Mouse (Mus musculus) Patski (cell line): ENCODE results near the gene Gzmc. TPM values are rescaled to one million over a fixed set of nuclear protein-coding genes. Genes with fewer than 3 reads are reported as not detected.

Experiments
- ATAC-seq: fragments of 100-300 bp; one replicate; pipeline ENCODE4 v1.8.0; 2021
- CTCF ChIA-PET: fragments of 350-600 bp; sonication (Branson Sonifier 250); formaldehyde crosslinking; loops from one replicate; lab custom pipeline; 2022; ENCODE audit warnings: inconsistent platforms; lab: Charles Lee
- POLR2A ChIA-PET: fragments of 350-600 bp; sonication (Branson Sonifier 250); formaldehyde crosslinking; loops from one replicate; lab custom pipeline; 2022; ENCODE audit warnings: antibody characterized with exemption, inconsistent platforms; lab: Charles Lee
- DNase-seq: peaks from one replicate; pipeline ENCODE4 v3.0.0-alpha.2; 2011; ENCODE audit warnings: low read depth, low spot score
- H3K27me3 ChIP-seq: fragments of 371-371 bp; one replicate; pipeline ENCODE4 v1.5.1; 2021
- CTCF ChIP-seq: fragments of 100-300 bp; IDR thresholded peaks from one replicate; pipeline ENCODE4 v1.5.1; 2021
- in situ Hi-C: fragments of 300-500 bp; cut with MboI; formaldehyde crosslinking; loops from 3 replicates; pipeline ENCODE4 v1.11.1; 2018; ENCODE audit warnings: low pct_unique_long_range_greater_than_20kb, mixed read lengths
- polyA plus RNA-seq: library from polyadenylated mRNA; unstranded; gene quantifications from one replicate; pipeline ENCODE4 v1.2.3, GENCODE M21; 2021

The Gzmc gene
- polyA plus RNA-seq, 1 experiment from 2014 or later = not detected

- CTCF ChIA-PET = interaction anchor here (0.8 to 1.9 kb wide), 2 partner anchors 18 to 264 kb away, joined by 3 to 8 read pairs; no protein-coding TSS in a partner anchor
- DNase-seq (no peak), ATAC-seq (no peak)
- no peaks in the 10 kb centered on the region for H3K27me3 ChIP-seq
- peak; percentile 88 for TF ChIP-seq CTCF
- in situ Hi-C loops = loop anchor here (10.0 kb wide), 1 partner anchor 101 kb away; no protein-coding TSS in a partner anchor
- POLR2A ChIA-PET = no interaction called here
These were observed 30.5 kb downstream of the Gzmc start for GRCm38 (mm10) chr14:56203975-56204374.

- ATAC-seq (no peak), DNase-seq (no peak)
- POLR2A ChIA-PET = no interaction called here
- TF ChIP-seq CTCF = peak; percentile 21
- in situ Hi-C loops = no loop called here
- CTCF ChIA-PET = interaction anchor here (1.3 to 2.7 kb wide), 2 partner anchors 9 to 18 kb away, joined by 5 to 8 read pairs; no protein-coding TSS in a partner anchor
- H3K27me3 ChIP-seq = peaks cover 3% of the 10 kb centered on the region
These were observed 47.5 kb downstream of the Gzmc start for GRCm38 (mm10) chr14:56186946-56187345.

GRCm38 (mm10) chr14:56186521-56186920 is 47.9 kb downstream of the Gzmc start:
- peaks cover 3% of the 10 kb centered on the region for H3K27me3 ChIP-seq
- ATAC-seq = no peak
- ChIA-PET POLR2A (no interaction called here), CTCF (interaction anchor here (1.3 to 2.7 kb wide), 2 partner anchors 9 to 18 kb away, joined by 5 to 8 read pairs; no protein-coding TSS in a partner anchor)
- DNase-seq = no peak
- TF ChIP-seq CTCF = no peak
- in situ Hi-C loops = no loop called here

Other genes with a start within 250 kb of the Gzmc start
- gene Mcpt1, start 216.7 kb downstream of the Gzmc start, polyA plus RNA-seq = not detected
- not detected for gene Mcpt9, start 204.2 kb downstream of the Gzmc start, polyA plus RNA-seq
- not detected for gene Mcpt2, start 192.6 kb downstream of the Gzmc start, polyA plus RNA-seq
- not detected for gene Mcpt4, start 172.3 kb downstream of the Gzmc start, polyA plus RNA-seq
- 0.50 TPM for gene Mcpt8, start 149.4 kb downstream of the Gzmc start, polyA plus RNA-seq
- not detected for gene Ctsg, start 132.1 kb downstream of the Gzmc start, polyA plus RNA-seq
- gene Gzme, start 114.0 kb downstream of the Gzmc start, polyA plus RNA-seq = 59.1 TPM
- 4.2 TPM for gene Gzmd, start 102.0 kb downstream of the Gzmc start, polyA plus RNA-seq
- 5.3 TPM for gene Gzmg, start 75.1 kb downstream of the Gzmc start, polyA plus RNA-seq
- 0.06 TPM for gene Gzmn, start 60.1 kb downstream of the Gzmc start, polyA plus RNA-seq
- gene Gzmf, start 23.2 kb downstream of the Gzmc start, polyA plus RNA-seq = 2.8 TPM
- 0.06 TPM for gene Gzmb, start 27.6 kb upstream of the Gzmc start, polyA plus RNA-seq
- not detected for gene Atp12a, start 130.4 kb upstream of the Gzmc start, polyA plus RNA-seq
- not detected for gene Rnf17, start 167.9 kb upstream of the Gzmc start, polyA plus RNA-seq